Mouse (Mus musculus) adrenal gland, adult 8-10 months (tissue): Measurements from ENCODE around the gene Dennd1b. TPM values are rescaled to one million over a fixed set of nuclear protein-coding genes. Genes with fewer than 3 reads are reported as not detected.

Experiments used
- DNase-seq: peaks from one replicate; pipeline ENCODE4 v3.0.0; 2022
- total RNA-seq, 4 experiments: library from RNA; stranded (reverse); gene quantifications; 2 replicates each; pipeline ENCODE4 v1.2.4; 2022

Dennd1b gene
- 10 to 100 TPM; 26.2 to 36.5 (median 28.1) TPM for total RNA-seq

DNA sequence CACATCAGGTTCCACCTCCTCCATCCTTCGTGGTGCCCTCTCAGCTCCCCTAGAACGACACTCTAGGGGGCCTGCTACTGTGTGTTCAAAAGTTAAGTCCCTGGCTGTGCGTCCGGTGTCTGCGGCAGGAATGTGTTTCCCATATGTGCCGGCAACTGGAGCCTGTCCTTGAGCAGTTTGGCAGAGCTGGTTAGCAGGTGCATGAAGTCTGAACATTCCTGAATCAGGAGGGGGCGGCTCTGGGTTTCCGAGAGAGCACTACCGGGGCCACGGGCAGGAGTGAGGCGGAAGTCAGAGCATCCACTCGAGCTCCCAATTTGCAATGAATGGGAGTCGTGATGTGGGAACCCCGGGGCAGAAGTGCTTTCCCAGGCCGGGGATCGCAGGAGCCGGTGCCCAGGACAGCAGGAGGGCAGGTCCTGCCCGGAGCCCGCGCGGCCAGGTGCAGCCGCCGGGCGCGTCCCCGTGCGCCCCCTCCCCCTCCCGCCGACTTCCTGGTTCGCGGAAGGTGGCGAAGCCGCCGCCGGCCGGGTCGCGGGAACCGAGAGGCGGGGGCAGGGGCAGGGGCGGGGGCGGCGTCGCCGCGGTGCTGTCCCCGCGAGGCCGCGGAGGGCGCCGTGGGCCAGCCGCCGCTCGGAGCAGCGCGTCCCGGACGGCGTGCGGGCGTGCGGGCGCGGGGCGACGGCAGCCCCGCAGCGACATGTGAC is at the start of gene Dennd1b:
Gene Dennd1b (plus strand): TSS at position 275 of the 707 bp plus-strand sequence.
- peak; percentile 49 for DNase-seq

DNA sequence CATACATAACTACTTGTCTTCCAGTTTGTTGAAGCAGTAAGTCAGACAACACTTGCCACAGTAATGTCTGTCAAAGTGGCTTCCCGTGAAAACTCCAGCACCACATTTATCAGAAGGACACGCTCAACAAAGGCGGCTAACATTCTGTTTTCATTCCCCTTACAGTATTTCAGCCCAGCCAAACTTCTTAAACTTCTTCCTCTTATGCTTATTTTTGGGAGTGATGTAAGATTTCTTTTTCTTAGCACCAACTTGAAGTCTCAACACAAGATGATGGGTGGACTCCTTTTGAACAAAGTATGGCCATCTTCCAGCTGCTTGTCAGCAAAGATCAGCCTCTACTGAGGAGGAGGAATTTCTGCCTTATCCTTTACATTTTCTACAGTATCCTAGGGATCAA is 47.6 kb upstream of the Dennd1b start:
- DNase-seq = no peak

DNA sequence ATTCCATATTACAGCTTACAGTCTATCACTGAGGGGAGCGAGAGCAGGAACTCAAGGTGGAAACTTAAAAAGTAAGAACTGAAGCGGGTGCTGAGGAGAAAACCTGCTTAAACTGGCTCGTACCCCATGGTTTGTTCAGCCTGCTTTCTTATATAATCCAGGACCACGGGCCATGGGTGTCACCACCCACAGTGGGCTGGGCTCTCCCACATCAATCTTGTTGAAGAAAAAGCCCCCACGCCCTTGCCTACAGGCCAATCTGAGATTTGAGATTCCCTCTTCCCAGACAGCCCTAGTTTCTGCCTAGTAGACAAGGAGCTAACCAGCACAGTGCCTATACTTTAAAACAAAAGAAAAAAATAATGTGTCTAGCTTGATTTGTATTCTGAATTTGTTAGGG is 43.6 kb upstream of the Dennd1b start:
- DNase-seq = no peak

DNA sequence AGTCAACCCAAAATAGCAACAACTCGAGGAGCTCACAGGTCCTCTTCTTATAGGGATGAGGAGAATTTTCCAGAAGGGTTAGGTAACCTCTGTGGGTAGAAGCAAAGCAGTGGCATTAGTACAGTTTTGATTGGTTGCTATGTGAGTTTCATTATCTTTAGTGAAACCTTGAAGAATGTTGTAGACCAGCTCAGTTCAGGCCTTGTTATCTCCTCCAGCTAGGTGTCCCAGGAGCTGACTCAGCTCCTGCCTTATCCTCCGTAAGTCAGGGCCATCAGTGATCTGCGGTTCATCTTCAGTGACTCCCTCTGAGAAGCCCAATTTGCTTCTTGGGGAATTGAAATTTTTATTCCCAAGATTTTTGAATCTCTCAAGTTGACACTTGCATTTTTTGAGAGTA is 43.2 kb upstream of the Dennd1b start:
- DNase-seq = no peak

DNA sequence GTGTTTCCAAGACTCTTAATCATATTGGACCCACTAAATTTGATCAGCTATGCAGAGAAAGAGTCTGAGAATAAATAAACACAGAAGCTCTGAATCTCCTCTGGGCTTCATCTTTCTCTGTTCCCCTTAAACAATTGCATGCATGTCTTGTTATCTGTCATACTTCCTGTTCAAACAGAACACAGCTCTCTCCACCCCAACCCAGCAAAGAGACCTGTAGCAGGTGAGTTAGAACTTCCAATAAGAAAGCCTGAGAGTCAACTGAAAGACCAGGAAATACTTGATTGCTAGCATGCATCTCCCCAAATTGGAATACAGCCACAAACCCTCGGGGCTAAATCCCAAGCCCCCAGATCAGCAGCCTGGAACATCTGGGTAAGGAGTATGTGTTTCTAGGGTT is 42.4 kb upstream of the Dennd1b start:
- no peak for DNase-seq

DNA sequence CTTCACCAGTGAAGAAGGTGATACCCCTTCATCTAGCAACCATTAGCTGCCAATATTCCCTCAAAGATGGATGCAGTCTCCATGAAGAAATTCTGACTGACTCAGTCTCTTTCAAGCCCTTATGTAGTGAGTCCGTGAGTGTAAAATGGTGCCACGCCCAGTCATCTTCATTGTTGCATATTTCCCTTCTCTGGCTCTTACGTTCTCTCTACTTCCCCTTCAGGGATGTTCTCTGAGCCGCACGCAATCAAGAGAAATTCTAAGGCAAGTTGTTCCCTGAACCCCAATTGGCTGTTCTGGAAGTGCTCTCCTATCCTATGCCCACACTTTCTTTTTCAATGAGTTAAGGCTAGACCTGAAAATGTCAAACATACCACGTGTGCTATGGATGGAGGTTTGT is 40.3 kb upstream of the Dennd1b start:
- no peak for DNase-seq

DNA sequence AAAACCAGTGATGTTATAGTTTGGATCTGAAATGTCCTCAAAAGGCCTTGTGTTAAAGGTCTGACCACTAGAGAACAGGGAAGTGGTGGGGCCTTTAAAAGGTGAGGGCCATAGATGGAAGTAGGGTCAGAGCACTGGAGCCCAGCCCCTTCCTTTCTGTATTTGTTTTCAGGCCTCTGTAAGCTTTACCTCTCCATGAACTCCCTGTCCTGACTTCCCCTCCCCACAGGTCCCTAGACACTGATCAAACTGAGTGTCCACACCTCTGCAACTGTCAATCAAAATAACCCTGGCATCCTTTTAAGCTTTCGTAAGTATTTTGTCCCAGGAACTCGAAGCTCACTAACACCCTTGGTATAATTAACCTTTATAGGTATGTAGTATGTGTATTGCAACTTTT is 39.0 kb upstream of the Dennd1b start:
- no peak for DNase-seq

DNA sequence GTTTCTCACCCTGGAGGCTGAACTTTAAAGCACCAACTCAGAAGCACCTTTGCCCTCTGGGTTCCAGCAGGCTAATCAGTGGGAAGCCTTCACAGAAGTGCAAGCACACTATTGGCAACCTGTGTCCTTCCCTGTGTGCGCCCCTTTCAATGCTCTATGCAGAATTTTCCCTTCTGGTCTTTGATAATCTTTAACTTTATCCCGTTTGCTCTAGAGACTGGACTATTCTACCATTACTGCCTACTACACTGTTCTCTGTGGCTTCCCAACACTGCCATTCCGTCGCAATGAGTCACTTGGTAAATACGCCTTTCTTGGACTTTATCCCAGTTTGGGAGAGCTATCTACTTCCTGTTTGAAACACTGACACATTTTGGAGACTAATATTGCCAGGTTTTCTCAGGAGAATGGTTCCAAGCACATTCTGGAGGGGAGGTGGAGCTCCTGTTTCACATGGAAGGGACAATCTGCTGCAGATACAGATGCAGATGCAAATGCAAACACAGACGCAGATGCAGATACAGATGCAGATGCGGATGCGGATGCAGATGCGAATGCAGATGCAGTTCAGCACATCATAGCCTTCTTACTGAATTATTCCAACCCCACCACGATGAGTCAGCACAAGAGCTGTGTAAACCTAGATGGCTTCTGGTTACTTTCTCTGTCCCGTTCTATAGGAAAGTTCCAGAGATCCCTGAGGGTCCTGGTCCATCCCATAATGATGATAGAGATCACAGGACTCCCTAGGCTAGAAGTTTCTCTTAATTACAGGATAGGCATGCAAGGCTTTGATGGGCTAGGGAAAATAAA is 34.4 kb upstream of the Dennd1b start:
- DNase-seq = peak; percentile 58

DNA sequence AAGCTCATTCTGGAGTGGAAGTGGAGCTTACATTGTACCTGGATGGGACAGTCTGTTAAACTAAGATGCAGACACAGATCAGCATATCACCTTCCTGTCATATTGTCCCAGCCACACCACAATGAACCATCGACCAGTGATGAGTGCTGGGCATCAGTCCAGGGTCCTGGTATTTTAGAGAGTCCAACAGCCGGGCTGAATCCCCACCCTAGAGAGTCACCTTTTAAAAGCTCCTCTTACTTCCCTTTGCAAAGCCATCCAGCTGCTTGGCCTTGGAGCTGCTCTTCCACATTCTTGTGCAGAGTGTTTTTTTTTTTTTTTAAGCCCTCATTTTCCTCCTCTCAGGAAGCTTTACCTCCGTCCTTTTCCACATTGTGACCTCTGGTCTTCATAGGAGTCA is 33.2 kb upstream of the Dennd1b start:
- no peak for DNase-seq

DNA sequence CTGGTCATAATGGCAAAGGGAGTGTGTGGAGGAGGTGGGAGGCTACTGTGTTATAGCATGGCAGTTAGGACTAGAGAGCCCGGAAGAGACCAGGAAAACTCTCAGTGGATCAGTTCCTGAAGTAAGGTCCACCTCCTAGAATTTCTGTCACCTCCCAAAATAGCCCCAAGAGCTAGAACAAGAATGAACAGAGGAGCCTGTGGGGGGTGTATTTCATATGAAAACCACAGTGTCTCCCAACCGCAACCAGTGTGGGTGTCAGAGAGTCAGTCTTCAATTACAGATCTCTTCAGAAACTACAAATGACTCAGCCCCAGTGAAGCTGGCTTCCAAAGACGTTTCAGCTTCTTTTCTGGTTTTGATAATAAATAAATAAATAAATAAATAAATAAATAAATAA is 32.4 kb upstream of the Dennd1b start:
- no peak for DNase-seq

DNA sequence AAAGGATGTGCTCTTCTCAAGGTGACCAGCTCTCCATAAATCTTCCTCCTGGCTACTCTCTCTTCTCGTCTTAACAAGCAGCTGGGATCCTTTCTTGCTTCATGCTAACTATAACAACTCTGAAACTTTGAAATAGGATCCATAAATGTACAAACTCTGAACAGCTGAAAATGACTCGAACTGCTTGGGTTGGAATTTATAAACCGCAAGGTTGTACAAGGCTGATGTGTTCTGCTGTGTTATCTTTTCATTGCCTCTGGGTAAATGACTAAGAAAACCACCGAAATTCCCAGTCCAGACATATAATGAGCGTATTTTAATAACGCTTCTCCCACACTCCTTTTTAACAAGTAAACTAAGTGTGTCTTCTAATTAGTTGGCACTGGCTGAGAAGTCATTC is 27.1 kb upstream of the Dennd1b start:
- no peak for DNase-seq

DNA sequence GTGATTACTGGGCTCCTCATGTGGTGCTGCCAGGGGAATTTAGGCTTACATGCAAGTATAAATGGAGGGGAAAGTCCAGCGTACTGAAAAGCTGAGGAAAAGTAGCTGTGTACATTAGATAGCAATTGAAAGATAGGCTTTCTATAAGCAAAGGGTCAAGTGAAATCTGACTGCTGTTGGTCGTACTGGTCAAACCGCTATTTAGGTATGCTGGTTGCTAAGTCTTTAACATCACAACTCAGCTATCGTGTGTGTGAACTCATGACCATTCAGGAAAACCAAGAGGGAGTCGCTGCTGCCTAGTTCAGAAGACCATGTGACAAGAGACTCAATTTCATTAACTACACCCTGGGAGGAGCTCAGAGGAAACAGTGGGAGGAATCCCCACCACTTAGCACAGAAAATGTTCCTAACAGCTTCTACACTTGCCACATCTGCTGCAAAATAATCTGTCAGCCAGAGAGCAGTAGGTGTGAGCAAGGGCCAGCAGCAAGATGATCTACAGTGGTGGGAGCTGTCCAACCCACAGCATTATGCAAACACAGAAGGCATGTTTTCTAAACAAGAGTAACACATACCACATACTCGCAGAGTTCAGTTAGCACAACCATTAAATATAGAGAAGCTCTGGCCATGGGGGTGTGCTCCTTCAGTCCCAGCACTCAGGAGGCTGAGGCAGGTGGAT is 25.4 kb upstream of the Dennd1b start:
- no peak for DNase-seq

DNA sequence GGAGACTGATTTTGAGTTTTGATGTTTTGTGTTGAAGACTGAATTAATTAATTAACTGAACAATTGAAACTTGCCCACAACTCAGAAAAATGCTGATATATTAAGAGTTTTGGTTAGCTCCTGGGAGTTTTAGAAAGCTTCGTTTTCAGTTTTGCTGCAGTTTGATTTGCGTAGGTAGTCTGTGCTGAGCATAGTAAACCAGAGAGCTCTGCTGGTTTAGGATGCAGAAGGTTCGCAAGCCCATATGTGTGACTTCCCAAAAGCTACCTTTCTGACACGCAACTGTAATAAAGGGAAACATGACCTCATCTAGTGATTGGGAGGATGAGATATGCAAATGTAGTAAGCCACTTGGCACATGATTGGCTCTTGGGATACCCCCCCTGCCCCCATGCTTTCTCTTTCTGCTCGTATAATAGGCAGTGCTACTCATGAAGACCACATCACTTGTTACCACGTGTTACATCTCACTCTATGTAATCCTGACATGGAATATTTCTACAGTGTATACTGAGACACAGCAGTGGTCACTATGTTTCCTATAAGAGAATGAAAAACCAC is 23.6 kb upstream of the Dennd1b start:
- no peak for DNase-seq

DNA sequence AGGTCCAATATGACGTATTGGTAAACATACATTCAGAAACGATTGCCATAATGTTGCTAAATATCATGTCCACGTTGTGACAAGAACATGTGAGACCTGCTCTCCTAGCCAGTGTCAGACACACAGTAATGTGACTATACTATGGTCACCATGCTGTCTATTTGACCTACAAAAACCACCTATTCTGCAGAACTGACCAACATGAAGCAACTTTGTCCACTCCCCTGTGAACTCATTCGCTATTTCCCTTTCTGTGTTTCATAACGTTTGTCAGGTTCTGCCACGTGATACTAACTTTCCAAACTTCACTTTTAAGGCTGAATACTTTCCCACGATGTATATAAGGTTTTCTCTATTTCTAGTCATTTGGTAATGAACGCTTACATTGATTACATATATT is 22.8 kb upstream of the Dennd1b start:
- DNase-seq = no peak

DNA sequence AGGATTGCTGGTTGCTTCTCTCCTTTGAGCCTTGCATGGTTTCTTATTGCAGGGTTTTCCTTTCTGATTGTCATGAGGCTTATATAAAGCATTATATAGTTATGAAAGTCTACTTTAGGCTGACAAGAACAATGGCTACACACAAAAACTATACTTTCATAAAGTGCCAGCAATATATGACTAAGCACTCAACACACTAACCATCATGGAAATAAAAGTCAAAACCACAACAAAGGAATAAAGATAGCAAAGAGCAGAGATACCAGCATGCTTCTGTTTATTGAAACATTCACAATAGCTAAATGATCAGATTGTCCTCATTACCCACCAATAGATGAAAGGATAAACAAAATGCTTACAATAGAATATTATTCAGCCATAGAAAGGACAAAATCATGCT is 11.1 kb upstream of the Dennd1b start:
- no peak for DNase-seq

DNA sequence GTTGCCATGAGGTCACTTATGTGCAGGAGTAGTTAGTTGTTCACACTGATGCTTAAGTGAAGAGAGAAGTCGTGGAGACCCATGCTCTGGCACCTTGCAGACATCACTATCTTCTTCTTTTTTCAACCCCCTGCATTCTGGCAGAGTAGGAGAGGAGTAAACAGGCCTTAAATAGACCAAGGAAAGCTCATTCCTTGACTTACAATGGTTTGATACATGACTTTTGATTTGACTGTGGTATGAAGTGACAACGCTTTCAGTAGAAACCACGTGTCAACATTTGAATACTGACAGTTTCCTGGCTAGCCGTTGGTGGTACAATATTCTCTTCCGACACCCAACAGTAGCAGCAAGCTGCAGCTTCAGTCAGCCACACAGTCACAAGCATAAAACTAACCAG is 8.3 kb upstream of the Dennd1b start:
- DNase-seq = no peak

DNA sequence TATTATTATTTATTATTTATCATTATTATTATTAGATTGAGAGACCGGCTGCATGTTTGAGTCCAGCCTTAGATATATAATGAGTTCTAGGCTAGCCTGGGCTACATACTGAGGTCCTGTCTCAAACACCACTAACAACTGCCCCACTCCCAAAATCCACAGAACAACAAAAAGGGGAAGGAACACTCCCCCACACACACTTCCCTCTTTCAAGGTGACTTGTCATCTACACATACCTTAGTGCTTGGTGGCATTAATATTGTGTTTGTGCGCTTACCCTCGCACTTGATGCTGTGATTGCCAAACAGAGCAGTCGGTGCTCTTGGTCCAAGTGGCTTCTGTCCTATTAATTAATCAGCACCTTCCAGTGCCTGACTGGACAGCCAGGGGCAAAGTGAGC is 7.8 kb upstream of the Dennd1b start:
- no peak for DNase-seq

DNA sequence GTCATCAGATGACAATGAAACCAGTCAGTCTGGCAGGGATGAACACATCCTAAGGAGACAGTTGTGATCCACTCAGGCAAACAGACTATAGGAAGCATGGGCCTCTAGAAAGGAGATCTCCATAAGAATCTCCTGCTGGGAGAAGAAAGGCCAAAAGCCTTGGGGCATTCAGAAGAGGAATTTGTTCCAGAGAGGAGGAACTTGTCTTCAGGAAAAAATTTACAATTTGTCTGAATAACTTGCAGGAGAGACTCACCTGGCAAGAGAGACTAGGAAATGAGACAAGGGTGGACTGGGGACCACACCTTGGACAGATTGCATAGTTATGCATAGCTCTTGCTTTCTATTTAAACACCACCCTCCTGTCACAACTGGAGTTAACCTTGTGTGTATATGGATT is 6.7 kb upstream of the Dennd1b start:
- no peak for DNase-seq

DNA sequence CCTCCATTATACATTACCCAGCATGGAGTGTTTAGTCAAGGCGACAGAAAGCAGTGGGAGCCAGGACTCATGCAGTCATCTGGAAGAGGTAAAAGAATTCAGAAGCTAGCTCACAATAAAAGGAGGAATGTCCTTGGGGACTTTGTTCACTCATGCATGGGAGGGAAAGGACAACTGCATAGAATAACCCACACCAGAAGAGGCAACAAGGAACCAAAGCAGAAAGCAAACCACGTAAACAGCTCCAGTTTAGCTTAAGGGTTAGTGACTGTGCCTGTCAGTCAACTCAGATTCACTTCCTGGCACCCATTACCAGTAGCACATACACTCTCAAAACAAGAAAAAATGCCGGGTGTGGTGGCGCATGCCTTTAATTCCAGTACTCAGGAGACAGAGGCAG is 6.1 kb upstream of the Dennd1b start:
- no peak for DNase-seq

DNA sequence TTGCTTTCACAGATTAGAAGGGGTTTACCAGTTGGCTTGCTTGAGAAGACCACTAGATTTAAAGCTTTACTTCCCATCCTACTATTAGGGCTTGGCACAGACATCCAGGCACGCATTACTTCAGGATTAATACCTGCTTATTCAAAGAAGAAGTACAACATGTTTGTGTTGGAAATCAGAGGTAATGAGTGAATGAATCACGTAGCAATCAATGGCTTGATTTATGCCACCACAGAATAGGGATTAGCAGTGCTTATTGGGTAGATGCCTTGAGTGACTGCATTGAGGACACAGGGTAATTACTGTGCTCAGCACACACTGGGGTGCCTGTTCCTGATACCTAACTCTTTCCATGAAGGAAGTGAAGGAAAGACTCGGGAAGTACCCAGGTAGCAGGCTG is 4.4 kb upstream of the Dennd1b start:
- DNase-seq = no peak

DNA sequence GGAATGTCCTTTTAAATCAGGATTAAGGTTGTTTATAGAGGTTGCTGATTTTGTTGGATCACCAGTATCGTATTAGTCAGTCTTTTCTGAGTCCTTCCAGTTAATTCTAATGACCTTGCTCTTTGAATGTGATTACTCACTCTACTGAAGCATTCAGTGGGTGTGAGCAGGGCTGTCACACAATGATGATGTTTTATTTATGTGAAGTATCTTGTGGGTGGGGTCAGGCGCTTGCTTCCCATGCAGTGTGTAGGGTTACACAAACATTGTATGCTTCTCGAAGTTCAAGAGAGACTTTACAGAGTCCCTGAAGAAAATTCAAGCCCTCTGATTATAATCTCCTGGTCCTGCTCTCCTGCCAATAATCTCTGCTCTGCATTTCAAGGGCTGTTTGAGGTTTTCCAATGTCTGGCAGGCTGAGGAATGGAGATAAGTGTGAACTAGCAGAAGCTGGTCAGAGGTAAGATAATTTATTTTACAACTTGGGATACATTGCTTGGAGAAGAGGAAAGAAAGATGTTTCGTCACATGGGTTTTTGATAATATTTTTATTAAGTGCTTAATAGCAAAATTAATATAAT is 3.2 kb upstream of the Dennd1b start:
- peak; percentile 35 for DNase-seq

DNA sequence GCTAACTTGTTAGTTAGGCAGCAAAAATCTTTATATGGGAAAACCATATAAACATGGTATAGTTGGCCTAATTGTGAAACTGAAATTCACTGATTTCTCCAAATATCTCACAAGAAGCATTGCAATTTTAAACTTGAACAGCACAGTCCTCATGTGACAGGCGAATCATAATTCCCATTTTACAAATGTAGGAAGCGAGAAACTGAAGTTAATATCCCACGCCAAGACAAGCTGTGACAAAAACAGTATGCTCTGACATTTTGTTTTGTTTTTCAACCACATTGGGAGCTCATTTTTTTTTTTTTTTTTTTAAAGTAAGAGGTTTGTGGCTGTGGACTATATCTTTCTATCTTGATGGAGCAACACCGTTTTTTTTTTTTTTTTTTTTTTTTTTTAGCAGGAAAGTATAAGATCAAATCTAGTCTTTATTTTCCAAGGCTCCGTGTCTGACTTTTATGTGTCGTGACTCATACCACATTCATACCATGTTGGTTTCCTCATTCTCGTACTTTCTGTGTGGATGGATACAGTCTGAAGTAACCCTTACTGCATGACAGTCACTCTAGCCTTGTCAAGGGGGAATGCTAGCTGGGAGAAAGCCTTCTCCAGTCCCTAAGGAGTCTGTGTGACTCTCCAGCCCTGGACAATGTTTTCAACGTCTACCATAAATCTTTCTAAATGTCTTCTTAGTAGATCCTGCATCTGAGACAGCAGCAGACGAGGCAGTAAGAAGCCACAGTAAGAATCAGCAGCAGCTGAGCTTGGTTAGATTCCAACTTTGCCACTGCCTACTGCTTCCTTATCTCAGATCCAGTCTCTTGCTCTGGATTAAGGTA is 751 bp upstream of the Dennd1b start:
- DNase-seq = no peak
